Comparison of ENCODE assay signal across 9 mouse cellular contexts in genomic region chr4:134612070-134612667, GRCm38 (mm10).
A peak's percentile ranks its signal among the peaks of the same experiment; 100 is the strongest.
DNase-seq lines count a peak whose midpoint lies in the region; ATAC-seq and TF ChIP-seq lines count a peak whose summit lies in the region.
"Had no signal": no experiment of that assay in that cellular context is flagged by ENCODE, and none has a peak within 500 bp of the region (broad histone marks: within the 10 kb centered on the region; RNA-seq: fewer than 3 reads in every experiment).

No protein-coding gene starts in this region.

- peak; percentile 54 for DNase-seq in embryo, embryonic 10 days (ENCODE audit: low spot score)
- DNase-seq in embryo, embryonic 9.5 days (ENCODE audit: extremely low spot score), result no peak
- DNase-seq in kidney, postnatal 0 days (ENCODE audit: low spot score), result peak; percentile 48
- no peak for DNase-seq in kidney, adult 18-20 months
- DNase-seq in liver, embryonic 13.5 days, result no peak
- DNase-seq in left cerebral cortex, adult 18-20 months (ENCODE audit: low spot score in 2 of 2), result no peak
- DNase-seq in layer of hippocampus, adult 9-11 months, result no peak
- DNase-seq: cerebellum, postnatal 25 days had no signal

- no peak overlapping the region for H3K27ac ChIP-seq in kidney, postnatal 0 days
- H3K27ac ChIP-seq in heart, embryonic 14.5 days (replicated peaks in 1 of 2; ENCODE audit: control insufficient read depth in 1 of 2, insufficient read depth in 1 of 2, low read depth in 2 of 2, low read length in 2 of 2), result peak overlapping the region; percentile 80 to 84
- H3K27ac ChIP-seq in liver, embryonic 13.5 days, result no peak overlapping the region

- TF ChIP-seq CTCF in kidney, postnatal 0 days (IDR thresholded peaks at IDR 0.05; ENCODE audit: low read depth), result peak; percentile 37; the same call in 1 of the 2 replicates

- WGBS in kidney, postnatal 0 days, result 46% methylated on average over 16 of the region's 16 CpGs
- 38% methylated on average over 16 of the region's 16 CpGs for WGBS in heart, embryonic 14.5 days
- whole genome bisulfite sequencing in liver, embryonic 13.5 days (ENCODE audit: insufficient replicate concordance), result 47% methylated on average over 16 of the region's 16 CpGs

- no peaks in the 10 kb centered on the region for H3K27me3 ChIP-seq in kidney, postnatal 0 days (ENCODE audit: insufficient read depth, low read length)
- no peaks in the 10 kb centered on the region for H3K27me3 ChIP-seq in heart, embryonic 14.5 days (ENCODE audit: control insufficient read depth, insufficient read depth, low read length)
- no peaks in the 10 kb centered on the region for H3K27me3 ChIP-seq in liver, embryonic 13.5 days

- H3K4me2 ChIP-seq in kidney, postnatal 0 days (ENCODE audit: low read length), result no peak overlapping the region
- H3K4me2 ChIP-seq in heart, embryonic 14.5 days (ENCODE audit: low read length), result peak overlapping the region; percentile 39
- H3K4me2 ChIP-seq in liver, embryonic 13.5 days, result no peak overlapping the region

- ATAC-seq in kidney, postnatal 0 days (replicated peaks; ENCODE audit: low FRiP score, low read depth), result 0 out of 2 replicates have a peak, but pooled peaks have one; percentile 40
- peak; percentile 82 for ATAC-seq in heart, embryonic 14.5 days (ENCODE audit: insufficient number of reproducible peaks, insufficient read depth, low FRiP score, low read depth)
- peak; percentile 47; the same call in 1 of the 2 replicates for ATAC-seq in liver, embryonic 13.5 days (ENCODE audit: low read depth)

- H3K4me1 ChIP-seq in kidney, postnatal 0 days (replicated peaks; ENCODE audit: insufficient read depth, low read length), result no peaks in the 10 kb centered on the region
- H3K4me1 ChIP-seq in heart, embryonic 14.5 days (ENCODE audit: control insufficient read depth in 2 of 2, insufficient read depth in 2 of 2, low read length in 2 of 2), result peaks cover 15 to 22% of the 10 kb centered on the region in 2 experiments
- H3K4me1 ChIP-seq in liver, embryonic 13.5 days (replicated peaks), result peaks cover 6% of the 10 kb centered on the region; the same call in 1 of the 2 replicates

- H3K36me3 ChIP-seq in kidney, postnatal 0 days (ENCODE audit: insufficient read depth, low read length), result no peaks in the 10 kb centered on the region
- no peaks in the 10 kb centered on the region for H3K36me3 ChIP-seq in heart, embryonic 14.5 days (ENCODE audit: control insufficient read depth, insufficient read depth, low read length)
- H3K36me3 ChIP-seq in liver, embryonic 13.5 days, result no peaks in the 10 kb centered on the region

- H3K9me3 ChIP-seq in kidney, postnatal 0 days (replicated peaks; ENCODE audit: low read length), result no peaks in the 10 kb centered on the region
- H3K9me3 ChIP-seq in heart, embryonic 14.5 days (ENCODE audit: control insufficient read depth, low read length), result no peaks in the 10 kb centered on the region
- H3K9me3 ChIP-seq in liver, embryonic 13.5 days (replicated peaks), result no peaks in the 10 kb centered on the region

- no peak overlapping the region for H3K4me3 ChIP-seq in kidney, postnatal 0 days (replicated peaks; ENCODE audit: low read depth, low read length)
- H3K4me3 ChIP-seq in heart, embryonic 14.5 days (ENCODE audit: control insufficient read depth in 1 of 2, insufficient read depth in 1 of 2, low read depth in 1 of 2, low read length in 2 of 2), result no peak overlapping the region
- no peak overlapping the region for H3K4me3 ChIP-seq in liver, embryonic 13.5 days (replicated peaks)

- H3K9ac ChIP-seq in kidney, postnatal 0 days (ENCODE audit: low read depth, low read length), result no peak overlapping the region
- no peak overlapping the region for H3K9ac ChIP-seq in heart, embryonic 14.5 days (ENCODE audit: low read length)
- no peak overlapping the region for H3K9ac ChIP-seq in liver, embryonic 13.5 days

Comparison
In these comparisons a context has a peak if more than half of its experiments do, and no peak if none do; other contexts are left out.
1. DNase-seq: peak in embryo, embryonic 10 days (single experiment) and kidney, postnatal 0 days (single experiment); none in embryo, embryonic 9.5 days (single experiment), kidney, adult 18-20 months (single experiment), liver, embryonic 13.5 days (single experiment), left cerebral cortex, adult 18-20 months (0 of 2) and layer of hippocampus, adult 9-11 months (single experiment).
2. H3K27ac ChIP-seq: peak in heart, embryonic 14.5 days (2 of 2); none in kidney, postnatal 0 days (single experiment) and liver, embryonic 13.5 days (single experiment).
3. Peak in every context shown above with its lines, with median percentiles within 50 percentile points of each other: ATAC-seq.